Mouse (Mus musculus) midbrain, embryonic 13.5 days (tissue): ENCODE results near the gene Nccrp1. TPM values are rescaled to one million over a fixed set of nuclear protein-coding genes. Genes with fewer than 3 reads are reported as not detected.
A peak's percentile ranks its signal among the peaks of the same experiment; 100 is the strongest.

Source experiments
- ATAC-seq: fragments of 200-750 bp; cut with Nextera tagmentation; 2 replicates; pipeline ENCODE4 v1.8.0; 2017; ENCODE audit warnings: mild to moderate bottlenecking, moderate TSS enrichment, moderate library complexity
- H3K27ac ChIP-seq: fragments of 300-500 bp; sonication (generic); 2 replicates; pipeline ENCODE4 v1.5.1; 2015; ENCODE audit warnings: inconsistent platforms, mild to moderate bottlenecking, moderate library complexity
- H3K27me3 ChIP-seq: fragments of 300-500 bp; sonication (generic); 2 replicates; pipeline ENCODE4 v1.6.1; 2015; ENCODE audit warnings: mild to moderate bottlenecking, inconsistent platforms
- H3K36me3 ChIP-seq: fragments of 300-500 bp; sonication (generic); 2 replicates; pipeline ENCODE4 v1.6.1; 2015; ENCODE audit warnings: mild to moderate bottlenecking, inconsistent platforms
- H3K4me1 ChIP-seq: fragments of 300-500 bp; sonication (generic); replicated peaks from 2 replicates; pipeline ENCODE4 v1.6.1; 2015; ENCODE audit warnings: inconsistent platforms
- H3K4me2 ChIP-seq: fragments of 300-500 bp; sonication (generic); replicated peaks from 2 replicates; pipeline ENCODE4 v1.6.1; 2015; ENCODE audit warnings: moderate library complexity, mild to moderate bottlenecking, inconsistent platforms
- H3K4me3 ChIP-seq: fragments of 300-500 bp; sonication (generic); replicated peaks from 2 replicates; pipeline ENCODE4 v1.5.1; 2015; ENCODE audit warnings: mild to moderate bottlenecking, inconsistent platforms
- H3K9ac ChIP-seq: fragments of 300-500 bp; sonication (generic); replicated peaks from 2 replicates; pipeline ENCODE4 v1.6.1; 2015; ENCODE audit warnings: mild to moderate bottlenecking, inconsistent platforms
- H3K9me3 ChIP-seq: fragments of 300-500 bp; sonication (generic); 2 replicates; pipeline ENCODE4 v1.6.1; 2016; ENCODE audit warnings: mild to moderate bottlenecking, inconsistent platforms
- WGBS: fragments of 180-500 bp; shearing (Covaris S2); methylation state at CpG from one replicate; pipeline ENCODE4 v1.1.7; 2015; 5-methylcytosine and 5-hydroxymethylcytosine counted together
- polyA plus RNA-seq: library from polyadenylated mRNA; unstranded; fragments of >200 nt; fragmentation: Nextera tagmentation; extraction: Ambion mirVana; gene quantifications from 2 replicates; pipeline ENCODE4 v1.2.1, GENCODE M21; 2015

Gene Nccrp1
- polyA plus RNA-seq, 1 experiment from 2014 or later = not detected

GRCm38 (mm10) chr7:28579826-28580225 lies 32.8 kb upstream of the Nccrp1 start:
- H3K4me2 ChIP-seq = no peak overlapping the region
- no peaks in the 10 kb centered on the region for H3K27me3 ChIP-seq
- H3K9ac ChIP-seq = no peak overlapping the region
- no peak for ATAC-seq
- H3K36me3 ChIP-seq = no peaks in the 10 kb centered on the region; the same call in 1 of the 2 replicates
- H3K9me3 ChIP-seq = no peaks in the 10 kb centered on the region
- no peak overlapping the region for H3K27ac ChIP-seq
- no peak overlapping the region for H3K4me3 ChIP-seq
- 79% methylated on average over 5 of the region's 5 CpGs for whole genome bisulfite sequencing
- peaks cover 30% of the 10 kb centered on the region for H3K4me1 ChIP-seq

GRCm38 (mm10) chr7:28578543-28579053 lies 31.5 kb upstream of the Nccrp1 start:
- Histone ChIP-seq H3K9ac (no peak overlapping the region; the same call in 1 of the 2 replicates), H3K9me3 (no peaks in the 10 kb centered on the region), H3K27ac (no peak overlapping the region), H3K4me1 (peaks cover 19% of the 10 kb centered on the region; the same call in 1 of the 2 replicates), H3K4me3 (no peak overlapping the region), H3K27me3 (no peaks in the 10 kb centered on the region), H3K36me3 (no peaks in the 10 kb centered on the region; the same call in 1 of the 2 replicates), H3K4me2 (no peak overlapping the region)
- 85% methylated on average over 5 of the region's 5 CpGs for WGBS
- ATAC-seq = no peak

GRCm38 (mm10) chr7:28577826-28578542 lies 30.9 kb upstream of the Nccrp1 start:
- H3K4me2 ChIP-seq = no peak overlapping the region
- no peaks in the 10 kb centered on the region for H3K9me3 ChIP-seq
- H3K27ac ChIP-seq = no peak overlapping the region
- no peak for ATAC-seq
- 90% methylated on average over 9 of the region's 9 CpGs for WGBS
- H3K4me1 ChIP-seq = peaks cover 16% of the 10 kb centered on the region; the same call in 1 of the 2 replicates
- no peaks in the 10 kb centered on the region for H3K27me3 ChIP-seq
- no peak overlapping the region for H3K4me3 ChIP-seq
- no peak overlapping the region for H3K9ac ChIP-seq
- H3K36me3 ChIP-seq = no peaks in the 10 kb centered on the region; the same call in 1 of the 2 replicates

- peaks cover 23% of the 10 kb centered on the region; the same call in 1 of the 2 replicates for H3K4me1 ChIP-seq
Measured at GRCm38 (mm10) chr7:28576271-28576914, 29.3 kb upstream of the Nccrp1 start.

GRCm38 (mm10) chr7:28575597-28575996 lies 28.5 kb upstream of the Nccrp1 start:
- no peak overlapping the region for H3K9ac ChIP-seq
- H3K9me3 ChIP-seq = no peaks in the 10 kb centered on the region
- H3K4me1 ChIP-seq = peaks cover 30% of the 10 kb centered on the region; the same call in 1 of the 2 replicates
- H3K4me2 ChIP-seq = no peak overlapping the region
- WGBS = 95% methylated on average over 11 of the region's 11 CpGs
- no peak for ATAC-seq
- H3K4me3 ChIP-seq = no peak overlapping the region
- no peak overlapping the region for H3K27ac ChIP-seq
- H3K36me3 ChIP-seq = no peaks in the 10 kb centered on the region; the same call in 1 of the 2 replicates
- H3K27me3 ChIP-seq = no peaks in the 10 kb centered on the region

More at GRCm38 (mm10) chr7:28576271-28576914, 29.3 kb upstream of the Nccrp1 start:
- Histone ChIP-seq H3K4me3 (no peak overlapping the region), H3K27me3 (no peaks in the 10 kb centered on the region), H3K36me3 (no peaks in the 10 kb centered on the region; the same call in 1 of the 2 replicates), H3K4me2 (no peak overlapping the region), H3K27ac (no peak overlapping the region), H3K9me3 (no peaks in the 10 kb centered on the region), H3K9ac (no peak overlapping the region)
- peak; percentile 31; the same call in 1 of the 2 replicates for ATAC-seq
- WGBS = 80% methylated on average over 5 of the region's 5 CpGs

GRCm38 (mm10) chr7:28573236-28573635 lies 26.2 kb upstream of the Nccrp1 start:
- Histone ChIP-seq H3K9me3 (no peaks in the 10 kb centered on the region), H3K9ac (no peak overlapping the region), H3K4me1 (peaks cover 25% of the 10 kb centered on the region; the same call in 1 of the 2 replicates), H3K27me3 (no peaks in the 10 kb centered on the region), H3K36me3 (peaks cover 11% of the 10 kb centered on the region; the same call in 1 of the 2 replicates), H3K27ac (no peak overlapping the region), H3K4me2 (no peak overlapping the region), H3K4me3 (no peak overlapping the region)
- WGBS = 95% methylated on average over 3 of the region's 3 CpGs
- no peak for ATAC-seq

GRCm38 (mm10) chr7:28572689-28573088 lies 25.6 kb upstream of the Nccrp1 start:
- Histone ChIP-seq H3K4me2 (no peak overlapping the region), H3K4me1 (peaks cover 25% of the 10 kb centered on the region; the same call in 1 of the 2 replicates), H3K36me3 (peaks cover 15% of the 10 kb centered on the region), H3K4me3 (no peak overlapping the region), H3K9me3 (no peaks in the 10 kb centered on the region), H3K9ac (no peak overlapping the region), H3K27ac (no peak overlapping the region), H3K27me3 (no peaks in the 10 kb centered on the region)
- no peak for ATAC-seq
- WGBS = 95% methylated on average over 5 of the region's 5 CpGs

- H3K27me3 ChIP-seq = no peaks in the 10 kb centered on the region
- H3K4me3 ChIP-seq = no peak overlapping the region
- H3K9me3 ChIP-seq = no peaks in the 10 kb centered on the region
- peaks cover 19% of the 10 kb centered on the region; the same call in 1 of the 2 replicates for H3K4me1 ChIP-seq
- ATAC-seq = no peak
- peak overlapping the region; percentile 9; the same call in 1 of the 2 replicates for H3K27ac ChIP-seq
- WGBS = 53% methylated on average over 5 of the region's 5 CpGs
- H3K36me3 ChIP-seq = peaks cover 30% of the 10 kb centered on the region
- no peak overlapping the region for H3K9ac ChIP-seq
- H3K4me2 ChIP-seq = no peak overlapping the region
Measured at GRCm38 (mm10) chr7:28570982-28571682, 24.1 kb upstream of the Nccrp1 start.

- Histone ChIP-seq H3K4me1 (peaks cover 19% of the 10 kb centered on the region; the same call in 1 of the 2 replicates), H3K9me3 (no peaks in the 10 kb centered on the region), H3K4me2 (no peak overlapping the region), H3K27ac (peak overlapping the region; percentile 9; the same call in 1 of the 2 replicates), H3K4me3 (no peak overlapping the region), H3K9ac (no peak overlapping the region), H3K36me3 (peaks cover 37% of the 10 kb centered on the region), H3K27me3 (no peaks in the 10 kb centered on the region)
- no peak for ATAC-seq
- 82% methylated on average over 12 of the region's 12 CpGs for WGBS
Measured at GRCm38 (mm10) chr7:28570291-28570981, 23.4 kb upstream of the Nccrp1 start.

- H3K4me3 ChIP-seq = no peak overlapping the region
- ATAC-seq = no peak
- H3K4me2 ChIP-seq = no peak overlapping the region
- H3K27me3 ChIP-seq = no peaks in the 10 kb centered on the region
- H3K9ac ChIP-seq = no peak overlapping the region
- H3K9me3 ChIP-seq = no peaks in the 10 kb centered on the region
- H3K4me1 ChIP-seq = peaks cover 19% of the 10 kb centered on the region; the same call in 1 of the 2 replicates
- H3K36me3 ChIP-seq = peaks cover 59% of the 10 kb centered on the region
- H3K27ac ChIP-seq = no peak overlapping the region
Measured at GRCm38 (mm10) chr7:28568253-28568652, 21.2 kb upstream of the Nccrp1 start.

- ATAC-seq = no peak
- H3K4me1 ChIP-seq = peaks cover 19% of the 10 kb centered on the region; the same call in 1 of the 2 replicates
- no peaks in the 10 kb centered on the region for H3K27me3 ChIP-seq
- H3K9me3 ChIP-seq = no peaks in the 10 kb centered on the region
- peaks cover 66% of the 10 kb centered on the region for H3K36me3 ChIP-seq
- H3K27ac ChIP-seq = no peak overlapping the region
- 93% methylated on average over 4 of the region's 4 CpGs for WGBS
- no peak overlapping the region for H3K9ac ChIP-seq
- H3K4me2 ChIP-seq = no peak overlapping the region
- H3K4me3 ChIP-seq = no peak overlapping the region
Measured at GRCm38 (mm10) chr7:28567539-28567938, 20.5 kb upstream of the Nccrp1 start.
